Mouse (Mus musculus) CD4-positive helper T cell, adult 2 months (primary cell): ENCODE measurements around the gene Gabrg2.

Experiments used
- DNase-seq: peaks from one replicate; pipeline ENCODE4 v3.0.0-alpha.2; 2012; ENCODE audit warnings: low read depth, missing footprints, low spot score

Gabrg2 gene

GRCm38 (mm10) chr11:42000190-42001098 lies at the start of gene Gabrg2:
TSS of gene Gabrg2 (minus strand) at chr11:42000857.
- DNase-seq, result no peak

DNA sequence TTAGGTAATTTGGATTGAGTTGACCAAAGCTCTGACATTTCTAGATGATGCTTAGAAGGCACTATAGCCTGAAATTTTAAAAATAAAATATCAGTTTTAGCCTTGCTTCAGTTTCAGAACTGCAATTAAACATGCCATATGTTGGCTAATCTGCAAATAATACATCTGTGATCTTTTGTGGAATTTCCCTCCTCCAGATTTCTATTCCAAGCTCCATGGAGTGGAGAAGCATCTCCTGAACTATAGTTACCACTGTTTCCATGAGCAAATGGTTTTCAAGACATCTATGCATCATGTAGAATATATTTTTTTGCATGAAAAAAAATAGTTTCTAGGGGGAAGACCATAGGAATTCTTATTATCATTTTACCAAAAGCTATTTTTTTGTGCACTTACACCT lies 47.5 kb upstream of the Gabrg2 start:
- DNase-seq, result no peak

GRCm38 (mm10) chr11:41999468-41999881 lies 1.2 kb downstream of the Gabrg2 start:
- no peak for DNase-seq

DNA sequence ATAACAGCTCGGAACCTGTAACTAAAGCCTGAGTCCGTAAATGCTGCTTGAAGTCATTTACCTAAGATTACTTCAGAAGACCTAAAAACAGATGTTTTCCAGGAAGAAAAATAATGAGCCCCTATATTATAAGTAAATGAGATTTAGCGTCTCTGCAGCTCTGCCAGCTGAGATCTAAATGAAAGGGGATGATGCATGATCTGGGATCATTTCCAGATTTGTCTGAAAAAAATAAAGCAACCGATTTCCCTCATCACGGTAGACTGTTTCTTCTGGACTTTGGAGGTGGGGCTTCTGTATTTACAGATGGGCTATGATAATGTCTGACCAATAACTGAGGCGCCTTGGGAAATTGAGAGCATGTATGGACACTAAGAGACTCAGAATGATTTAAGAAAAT lies 20.5 kb downstream of the Gabrg2 start:
- DNase-seq, result no peak

GRCm38 (mm10) chr11:41968595-41968994 lies 32.1 kb downstream of the Gabrg2 start:
- DNase-seq, result no peak

DNA sequence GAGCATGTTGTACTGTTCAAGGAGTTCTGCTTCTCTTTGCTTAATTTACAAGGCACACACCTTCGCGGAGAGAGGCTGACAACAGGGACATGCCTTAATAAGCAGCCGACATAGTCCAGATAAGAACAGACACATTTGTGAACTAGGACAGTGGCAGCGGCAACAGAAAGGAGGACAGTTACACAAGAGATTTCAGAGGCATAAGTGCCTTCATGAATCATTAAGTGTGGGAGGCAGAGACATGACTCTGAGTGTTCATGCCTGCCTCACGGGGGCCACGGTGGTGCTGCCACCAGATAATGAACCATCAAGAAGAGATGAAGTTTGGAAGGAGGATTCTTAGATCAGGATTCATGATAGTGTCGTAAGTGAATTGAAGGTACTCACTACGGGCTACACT lies 38.0 kb downstream of the Gabrg2 start:
- DNase-seq, result no peak

DNA sequence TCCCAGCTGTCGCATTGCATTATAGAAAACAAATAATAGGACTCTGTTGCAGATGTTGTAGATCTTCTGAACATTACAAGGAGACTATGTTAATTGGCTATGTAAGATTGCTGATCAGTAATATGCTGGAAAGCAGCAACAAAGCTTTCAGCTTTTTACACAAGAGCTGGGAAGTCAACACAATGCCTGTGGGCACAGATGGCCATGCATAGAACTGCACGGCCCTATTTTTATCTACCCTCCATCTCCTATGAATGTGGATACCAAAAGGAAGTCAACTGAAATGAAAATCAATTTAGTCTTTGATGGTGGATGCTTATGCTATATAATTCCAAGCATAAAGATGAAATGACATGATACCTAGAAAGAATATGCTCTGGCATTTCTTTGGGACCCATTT lies 47.1 kb downstream of the Gabrg2 start:
- no peak for DNase-seq

GRCm38 (mm10) chr11:41951898-41952297 lies 48.8 kb downstream of the Gabrg2 start:
- DNase-seq, result no peak

DNA sequence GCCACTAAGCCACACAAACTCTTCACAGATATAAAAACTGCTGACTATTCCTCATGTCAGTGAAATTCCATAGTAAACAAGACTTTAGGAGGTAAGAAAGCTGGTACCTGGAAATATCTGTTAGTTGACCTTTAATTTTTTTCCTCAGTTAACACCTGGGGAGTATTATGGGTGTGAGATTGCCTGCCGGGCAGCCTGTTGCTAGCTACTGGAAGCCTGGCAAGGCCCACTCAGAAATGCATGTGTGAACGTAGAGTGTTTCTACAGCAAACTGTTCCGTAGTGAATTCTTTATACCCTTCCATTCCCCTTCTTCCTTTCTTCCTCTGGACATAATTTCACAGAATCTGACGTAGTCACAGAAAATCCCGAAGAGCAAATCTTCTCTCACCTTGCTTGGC lies 55.2 kb downstream of the Gabrg2 start:
- DNase-seq, result no peak

DNA sequence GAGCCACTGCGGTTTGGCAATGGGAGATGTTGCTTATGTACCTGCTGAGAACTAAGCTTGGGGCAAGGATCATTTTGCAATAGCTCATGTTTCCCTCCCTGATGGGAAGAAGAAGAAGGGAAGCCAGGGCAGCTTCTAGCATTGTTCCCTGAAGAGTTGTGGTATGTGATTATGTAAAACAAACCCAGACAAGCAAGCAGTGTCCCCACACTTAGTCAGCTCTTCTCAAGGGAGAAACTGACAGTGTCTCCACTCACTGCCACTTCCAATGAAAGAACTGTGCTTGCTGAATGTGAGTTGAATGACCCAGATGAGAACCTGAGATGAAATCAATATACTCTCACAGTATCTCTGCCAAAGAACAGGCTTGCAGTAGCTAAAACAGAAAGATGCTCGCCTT lies 62.7 kb downstream of the Gabrg2 start:
- no peak for DNase-seq

DNA sequence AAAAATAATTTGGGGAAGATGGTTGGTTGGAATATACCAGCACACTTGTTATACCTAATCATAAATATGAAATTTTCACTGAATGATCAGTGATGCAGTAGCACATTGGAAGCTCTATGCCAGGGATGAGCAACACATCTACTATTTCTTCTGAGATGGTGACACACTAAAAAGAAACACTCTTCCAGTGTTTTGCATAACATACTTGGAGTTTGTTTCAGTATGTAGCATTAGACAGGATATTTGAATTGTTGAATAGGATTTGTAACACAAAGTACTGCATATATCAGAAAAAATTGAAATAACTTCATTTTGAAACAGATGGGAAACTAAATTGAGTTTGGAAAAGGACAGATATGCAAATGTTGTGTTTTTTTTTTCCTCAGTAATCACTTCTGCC lies 81.8 kb downstream of the Gabrg2 start:
- DNase-seq, result no peak

DNA sequence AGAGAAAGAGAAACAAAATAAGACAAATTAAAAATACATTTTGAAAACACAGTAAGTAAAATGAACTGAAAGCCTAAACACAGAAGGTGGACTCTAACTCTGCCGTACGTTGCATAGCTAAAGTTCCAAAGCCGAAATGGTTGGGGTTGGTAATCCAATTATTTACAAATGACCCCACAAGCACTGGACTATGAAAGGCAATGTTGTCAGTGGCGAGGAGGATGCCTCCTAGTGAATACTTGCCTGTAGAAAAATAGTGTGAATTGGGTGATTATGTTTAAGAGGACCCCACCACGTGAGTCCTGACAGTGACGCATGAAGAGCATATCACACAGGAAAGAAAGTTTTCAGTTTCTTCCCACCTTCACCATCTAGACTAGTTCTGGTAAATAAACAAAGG lies 86.6 kb downstream of the Gabrg2 start:
- DNase-seq, result no peak

- no peak for DNase-seq
Measured at GRCm38 (mm10) chr11:41903661-41904060, 97.0 kb downstream of the Gabrg2 start.
